Mouse (Mus musculus) adrenal gland (tissue): ENCODE measurements at regions not wholly inside any gene's neighbourhood (a gene's known extent, or its start where the extent isn't known, plus 50 kb on each side); places are given as distances from the start of the nearest gene placed in this dataset.

Source experiments
- intact Hi-C: fragments of 180-260 bp; cut with DNase I; formaldehyde crosslinking; loops from one replicate; pipeline ENCODE4 v1.15.1; 2025

- intact Hi-C loops: no loop called here
Measured at GRCm38 (mm10) chr14:120146312-120146711, 104.1 kb upstream of the Oxgr1 start.

GRCm38 (mm10) chr14:120146908-120147770, 104.9 kb upstream of the Oxgr1 start:
- intact Hi-C loops: no loop called here

GRCm38 (mm10) chr14:120148803-120149202, 106.6 kb upstream of the Oxgr1 start:
- intact Hi-C loops: no loop called here

- intact Hi-C loops: no loop called here
Measured at GRCm38 (mm10) chr14:120149341-120149741, 107.1 kb upstream of the Oxgr1 start.

- intact Hi-C loops: no loop called here
Measured at GRCm38 (mm10) chr14:120150589-120150988, 108.4 kb upstream of the Oxgr1 start.

- intact Hi-C loops: no loop called here
Measured at GRCm38 (mm10) chr14:120154413-120154812, 112.2 kb upstream of the Oxgr1 start.

GRCm38 (mm10) chr14:120164184-120164583, 111.3 kb upstream of the Mbnl2 start:
- intact Hi-C loops: no loop called here

- intact Hi-C loops: no loop called here
Measured at GRCm38 (mm10) chr14:120165496-120166045, 109.9 kb upstream of the Mbnl2 start.

GRCm38 (mm10) chr14:120170733-120171132, 104.7 kb upstream of the Mbnl2 start:
- intact Hi-C loops: no loop called here

- intact Hi-C loops: no loop called here
Measured at GRCm38 (mm10) chr14:120172058-120172457, 103.4 kb upstream of the Mbnl2 start.

GRCm38 (mm10) chr14:120172844-120173243, 102.6 kb upstream of the Mbnl2 start:
- intact Hi-C loops: no loop called here

GRCm38 (mm10) chr14:120174615-120175014, 100.9 kb upstream of the Mbnl2 start:
- intact Hi-C loops: no loop called here

- intact Hi-C loops: no loop called here
Measured at GRCm38 (mm10) chr14:120195218-120195617, 80.3 kb upstream of the Mbnl2 start.

GRCm38 (mm10) chr14:120211741-120212140, 63.7 kb upstream of the Mbnl2 start:
- intact Hi-C loops: no loop called here

- intact Hi-C loops: no loop called here
Measured at GRCm38 (mm10) chr14:120212626-120213025, 62.8 kb upstream of the Mbnl2 start.

- intact Hi-C loops: loop anchor here (5.0 kb wide), 1 partner anchor 62 kb away; no protein-coding TSS in a partner anchor
Measured at GRCm38 (mm10) chr14:120219224-120219623, 56.2 kb upstream of the Mbnl2 start.

- intact Hi-C loops: no loop called here
Measured at GRCm38 (mm10) chr14:120223528-120224201, 51.8 kb upstream of the Mbnl2 start.

- intact Hi-C loops: no loop called here
Measured at GRCm38 (mm10) chr14:120224202-120224846, 51.1 kb upstream of the Mbnl2 start.

GRCm38 (mm10) chr14:120225657-120226056, 49.8 kb upstream of the Mbnl2 start:
- intact Hi-C loops: no loop called here
